In genomic region chr17:25828223-25828594, GRCm38 (mm10) we compare ENCODE assay signal across 7 mouse cellular contexts. TPM values are rescaled to one million over a fixed set of nuclear protein-coding genes. Genes with fewer than 3 reads are reported as not detected.
A peak's percentile ranks its signal among the peaks of the same experiment; 100 is the strongest.
DNase-seq lines count a peak whose midpoint lies in the region; ATAC-seq and TF ChIP-seq lines count a peak whose summit lies in the region.

No protein-coding gene starts in this region.

- no peaks in the 10 kb centered on the region for H3K9me3 ChIP-seq in lung, embryonic 16.5 days (ENCODE audit: control insufficient read depth, low read length)
- no peaks in the 10 kb centered on the region for H3K9me3 ChIP-seq in forebrain, embryonic 15.5 days
- no peaks in the 10 kb centered on the region for H3K9me3 ChIP-seq in limb, embryonic 14.5 days (ENCODE audit: control insufficient read depth, low read length)

- peak overlapping the region; percentile 85 for H3K9ac ChIP-seq in lung, embryonic 16.5 days (ENCODE audit: low read length)
- H3K9ac ChIP-seq in forebrain, embryonic 15.5 days (replicated peaks) = 0 out of 2 replicates have a peak overlapping the region, but pooled peaks have one; percentile 75
- H3K9ac ChIP-seq in limb, embryonic 14.5 days (ENCODE audit: low read depth, low read length, severe bottlenecking) = peak overlapping the region; percentile 73; the same call in 1 of the 2 replicates

- H3K4me3 ChIP-seq in lung, embryonic 16.5 days (ENCODE audit: low read length) = peak overlapping the region; percentile 72
- peak overlapping the region; percentile 60 for H3K4me3 ChIP-seq in forebrain, embryonic 15.5 days
- peak overlapping the region; percentile 67 for H3K4me3 ChIP-seq in limb, embryonic 14.5 days (replicated peaks; ENCODE audit: low read length)
- peak overlapping the region; percentile 63 for H3K4me3 ChIP-seq in small intestine, adult 2 months (ENCODE audit: low read depth, low read length)

- H3K27me3 ChIP-seq in lung, embryonic 16.5 days (ENCODE audit: control insufficient read depth, insufficient read depth, low read depth, low read length) = no peaks in the 10 kb centered on the region
- no peaks in the 10 kb centered on the region for H3K27me3 ChIP-seq in forebrain, embryonic 15.5 days
- H3K27me3 ChIP-seq in limb, embryonic 14.5 days (ENCODE audit: control insufficient read depth, insufficient read depth, low read length) = no peaks in the 10 kb centered on the region
- H3K27me3 ChIP-seq in small intestine, adult 2 months (ENCODE audit: control insufficient read depth, insufficient read depth, low read length) = no peaks in the 10 kb centered on the region

- peaks cover 46% of the 10 kb centered on the region for H3K4me1 ChIP-seq in lung, embryonic 16.5 days (replicated peaks; ENCODE audit: control insufficient read depth, insufficient read depth, low read length)
- H3K4me1 ChIP-seq in forebrain, embryonic 15.5 days = peaks cover 75% of the 10 kb centered on the region
- H3K4me1 ChIP-seq in limb, embryonic 14.5 days (ENCODE audit: control insufficient read depth, insufficient read depth, low read length) = peaks cover 34% of the 10 kb centered on the region
- peaks cover 32% of the 10 kb centered on the region for H3K4me1 ChIP-seq in small intestine, adult 2 months (ENCODE audit: control insufficient read depth, insufficient read depth, insufficient read length, low read length)

- 82% methylated on average over 8 of the region's 8 CpGs for WGBS in lung, embryonic 16.5 days
- WGBS in forebrain, embryonic 15.5 days = 82% methylated on average over 8 of the region's 8 CpGs
- WGBS in limb, embryonic 14.5 days = 88% methylated on average over 8 of the region's 8 CpGs
- WGBS in small intestine, adult 2 months = 84% methylated on average over 8 of the region's 8 CpGs

- ATAC-seq in lung, embryonic 16.5 days (ENCODE audit: low read depth) = no peak
- peak; percentile 0; the same call in 1 of the 2 replicates for ATAC-seq in forebrain, embryonic 15.5 days (replicated peaks)
- ATAC-seq in limb, embryonic 14.5 days (ENCODE audit: low FRiP score, low read depth) = no peak

- no peak for DNase-seq in lung, postnatal 25 days (ENCODE audit: low spot score)
- DNase-seq in limb, embryonic 14.5 days (ENCODE audit: low spot score) = no peak
- DNase-seq in retina, postnatal 1 day = no peak
- no peak for DNase-seq in gastrocnemius, postnatal 4 days (ENCODE audit: low spot score in 2 of 2)

- H3K36me3 ChIP-seq in lung, embryonic 16.5 days (ENCODE audit: control insufficient read depth, insufficient read depth, low read length) = peaks cover 14% of the 10 kb centered on the region
- H3K36me3 ChIP-seq in forebrain, embryonic 15.5 days = peaks cover 32% of the 10 kb centered on the region
- H3K36me3 ChIP-seq in limb, embryonic 14.5 days (ENCODE audit: control insufficient read depth, insufficient read depth, low read length) = peaks cover 41% of the 10 kb centered on the region
- H3K36me3 ChIP-seq in small intestine, adult 2 months (ENCODE audit: control insufficient read depth, insufficient read depth, low read length) = peaks cover 24% of the 10 kb centered on the region

- H3K4me2 ChIP-seq in lung, embryonic 16.5 days (ENCODE audit: low read depth, low read length) = peak overlapping the region; percentile 84
- peak overlapping the region; percentile 79 for H3K4me2 ChIP-seq in forebrain, embryonic 15.5 days (replicated peaks)
- H3K4me2 ChIP-seq in limb, embryonic 14.5 days (replicated peaks; ENCODE audit: low read depth, low read length, severe bottlenecking) = peak overlapping the region; percentile 79

- H3K27ac ChIP-seq in lung, embryonic 16.5 days (ENCODE audit: low read length) = peak overlapping the region; percentile 92; the same call in 1 of the 2 replicates
- peak overlapping the region; percentile 93 for H3K27ac ChIP-seq in forebrain, embryonic 15.5 days (replicated peaks)
- H3K27ac ChIP-seq in limb, embryonic 14.5 days (replicated peaks; ENCODE audit: low read depth, low read length) = peak overlapping the region; percentile 81; the same call in 1 of the 2 replicates
- H3K27ac ChIP-seq in small intestine, adult 2 months (ENCODE audit: insufficient read depth, low read depth, low read length) = peak overlapping the region; percentile 51

- no peak for TF ChIP-seq CTCF in small intestine, adult 2 months (IDR thresholded peaks at IDR 0.05; ENCODE audit: extremely low read depth, insufficient read length, insufficient replicate concordance, low read depth, low read length)

- TF ChIP-seq POLR2A in limb, embryonic 14.5 days (IDR thresholded peaks at IDR 0.05; ENCODE audit: borderline replicate concordance, extremely low read depth, insufficient read depth, insufficient read length) = no peak
- TF ChIP-seq POLR2A in small intestine, adult 2 months (IDR thresholded peaks at IDR 0.05; ENCODE audit: low read depth, low read length) = no peak

RNA-seq across cellular contexts. Expression of gene Jmjd8, which starts 0.5 kb away (rescaled TPM):
- 55.4 and 57.2 TPM in 2 replicates for polyA plus RNA-seq in lung, embryonic 16.5 days (2015; fragmentation: Nextera tagmentation; extraction: Ambion mirVana)
- polyA plus RNA-seq in forebrain, embryonic 15.5 days (2015; fragmentation: Nextera tagmentation; extraction: Ambion mirVana) = 65.9 and 67.0 TPM in 2 replicates
- polyA plus RNA-seq in limb, embryonic 14.5 days (2012; rRNA removed) = 64.4 and 79.2 TPM in 2 replicates
- polyA plus RNA-seq in limb, embryonic 14.5 days (2014; fragmentation: Nextera tagmentation; extraction: Ambion mirVana) = 41.5 and 46.3 TPM in 2 replicates
- polyA plus RNA-seq in small intestine, adult 2 months (2012; rRNA removed) = 30.2 and 47.3 TPM in 2 replicates
- 10 to 100 TPM; 31.6 to 32.4 TPM for total RNA-seq in gastrocnemius, postnatal 4 days (2021)

RNA-seq across cellular contexts. Expression of gene Wdr24, which starts 4.8 kb away (rescaled TPM):
- polyA plus RNA-seq in lung, embryonic 16.5 days (2015; fragmentation: Nextera tagmentation; extraction: Ambion mirVana) = 28.5 and 28.9 TPM in 2 replicates
- polyA plus RNA-seq in forebrain, embryonic 15.5 days (2015; fragmentation: Nextera tagmentation; extraction: Ambion mirVana) = 34.2 and 34.3 TPM in 2 replicates
- 45.1 and 56.1 TPM in 2 replicates for polyA plus RNA-seq in limb, embryonic 14.5 days (2012; rRNA removed)
- 26.0 and 27.7 TPM in 2 replicates for polyA plus RNA-seq in limb, embryonic 14.5 days (2014; fragmentation: Nextera tagmentation; extraction: Ambion mirVana)
- 18.2 and 40.0 TPM in 2 replicates for polyA plus RNA-seq in small intestine, adult 2 months (2012; rRNA removed)
- 10 to 100 TPM; 12.2 to 13.7 TPM for total RNA-seq in gastrocnemius, postnatal 4 days (2021)

RNA-seq across cellular contexts. Expression of gene Stub1, which starts 5.0 kb away (rescaled TPM):
- 314 and 316 TPM in 2 replicates for polyA plus RNA-seq in lung, embryonic 16.5 days (2015; fragmentation: Nextera tagmentation; extraction: Ambion mirVana)
- polyA plus RNA-seq in forebrain, embryonic 15.5 days (2015; fragmentation: Nextera tagmentation; extraction: Ambion mirVana) = 308 and 313 TPM in 2 replicates
- 335 and 338 TPM in 2 replicates for polyA plus RNA-seq in limb, embryonic 14.5 days (2012; rRNA removed)
- polyA plus RNA-seq in limb, embryonic 14.5 days (2014; fragmentation: Nextera tagmentation; extraction: Ambion mirVana) = 349 and 350 TPM in 2 replicates
- 76.7 and 141 TPM in 2 replicates for polyA plus RNA-seq in small intestine, adult 2 months (2012; rRNA removed)
- 100 to 1,000 TPM; 116 to 134 TPM for total RNA-seq in gastrocnemius, postnatal 4 days (2021)

RNA-seq across cellular contexts. Expression of gene Rhbdl1, which starts 8.9 kb away (rescaled TPM):
- polyA plus RNA-seq in lung, embryonic 16.5 days (2015; fragmentation: Nextera tagmentation; extraction: Ambion mirVana) = 0.68 and 1.5 TPM in 2 replicates
- 29.1 and 30.8 TPM in 2 replicates for polyA plus RNA-seq in forebrain, embryonic 15.5 days (2015; fragmentation: Nextera tagmentation; extraction: Ambion mirVana)
- 11.7 and 12.9 TPM in 2 replicates for polyA plus RNA-seq in limb, embryonic 14.5 days (2012; rRNA removed)
- polyA plus RNA-seq in limb, embryonic 14.5 days (2014; fragmentation: Nextera tagmentation; extraction: Ambion mirVana) = 1.9 and 2.3 TPM in 2 replicates
- 6.9 and 10.6 TPM in 2 replicates for polyA plus RNA-seq in small intestine, adult 2 months (2012; rRNA removed)
- 1 to 10 TPM; 7.6 to 10.0 TPM for total RNA-seq in gastrocnemius, postnatal 4 days (2021)

RNA-seq across cellular contexts. Expression of gene Gm20683, which starts 13.4 kb away (rescaled TPM):
- 1.9 and 2.3 TPM in 2 replicates for polyA plus RNA-seq in lung, embryonic 16.5 days (2015; fragmentation: Nextera tagmentation; extraction: Ambion mirVana)
- 8.3 and 10.1 TPM in 2 replicates for polyA plus RNA-seq in forebrain, embryonic 15.5 days (2015; fragmentation: Nextera tagmentation; extraction: Ambion mirVana)
- polyA plus RNA-seq in limb, embryonic 14.5 days (2012; rRNA removed) = 13.0 and 19.4 TPM in 2 replicates
- 2.2 and 2.5 TPM in 2 replicates for polyA plus RNA-seq in limb, embryonic 14.5 days (2014; fragmentation: Nextera tagmentation; extraction: Ambion mirVana)
- polyA plus RNA-seq in small intestine, adult 2 months (2012; rRNA removed) = 28.3 and 55.5 TPM in 2 replicates
- total RNA-seq in gastrocnemius, postnatal 4 days (2021) = 1 to 10 TPM; 5.4 to 7.6 TPM
